Mouse (Mus musculus) hematopoietic stem cell, adult 5-6 weeks (primary cell): ENCODE results near the gene Cdc42bpb. TPM values are rescaled to one million over a fixed set of nuclear protein-coding genes. Genes with fewer than 3 reads are reported as not detected.

Experiments used
- ATAC-seq, 2 experiments: fragments of 125-278 bp in 1 of 2; replicated peaks in 1 of 2; 2 replicates each; pipeline ENCODE4 v1.8.0; 2016 to 2017; ENCODE audit warnings: inconsistent platforms in 2 of 2, mild to moderate bottlenecking in 2 of 2, moderate number of reproducible peaks in 2 of 2, low read depth in 1 of 2, moderate TSS enrichment in 1 of 2; ENCODE audit not compliant: low FRiP score in 2 of 2, poor library complexity in 2 of 2, severe bottlenecking in 2 of 2, insufficient read depth in 1 of 2, low TSS enrichment in 1 of 2
- total RNA-seq: library from RNA; stranded (forward); fragments of 172-1452, 232-1000 nt; gene quantifications from 2 replicates; pipeline ENCODE4 v1.2.3, GENCODE M21; 2017

Cdc42bpb gene
- total RNA-seq, 1 experiment from 2014 or later, result 8.0 TPM

- ATAC-seq, result peak; percentile 67 to 84
Measured at GRCm38 (mm10) chr12:111401454-111402184, 24.1 kb upstream of the Cdc42bpb start.

GRCm38 (mm10) chr12:111396997-111397396 is 19.5 kb upstream of the Cdc42bpb start:
- no peak for ATAC-seq

DNA sequence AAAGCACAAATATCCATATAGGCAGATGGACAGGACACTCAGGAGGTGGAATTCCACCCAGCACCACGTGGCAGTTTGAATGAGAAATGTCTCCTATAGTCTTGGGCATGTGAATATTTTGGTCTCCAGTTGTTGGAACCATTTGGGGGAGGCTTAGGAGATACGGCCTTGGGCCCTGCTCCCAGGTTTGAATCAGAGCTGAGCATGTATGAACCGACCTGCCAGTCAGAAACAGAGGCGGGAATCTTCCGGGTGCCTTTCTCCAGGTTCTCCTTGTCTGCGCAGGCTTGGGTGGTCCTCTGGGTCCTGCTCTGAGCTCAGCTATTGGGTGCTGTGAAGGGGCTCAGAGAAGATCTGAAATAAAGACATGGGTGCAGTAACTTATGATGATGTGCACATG is 16.5 kb upstream of the Cdc42bpb start:
- no peak for ATAC-seq

GRCm38 (mm10) chr12:111387146-111387545 is 9.6 kb upstream of the Cdc42bpb start:
- ATAC-seq, result no peak

DNA sequence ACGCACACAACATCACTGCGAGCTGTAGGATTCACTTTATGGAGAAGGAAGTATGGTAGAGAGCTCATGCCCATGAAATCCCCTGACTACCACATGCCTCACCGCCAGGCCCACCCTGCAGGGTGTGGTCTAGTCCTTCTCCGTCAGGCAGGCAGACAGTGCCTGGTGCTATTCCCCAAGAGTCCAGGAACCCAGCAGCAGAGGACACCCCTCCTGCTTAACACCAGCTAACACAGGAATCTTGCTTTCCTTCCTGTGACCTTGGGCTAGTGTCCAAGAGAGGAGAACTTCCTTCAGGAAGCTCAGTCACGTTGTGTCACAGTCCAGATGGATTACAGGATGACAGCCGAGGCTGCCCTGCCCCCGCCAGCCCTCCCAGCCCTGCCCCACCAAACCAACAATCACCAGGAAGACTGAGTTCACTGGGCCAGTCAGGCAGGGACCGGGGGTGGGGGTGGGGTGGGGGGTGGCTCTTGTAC is 9.2 kb upstream of the Cdc42bpb start:
- ATAC-seq, result peak in 1 of 2 experiments; percentile 68; a peak in 1 of 4 replicates

GRCm38 (mm10) chr12:111385883-111386641 is 8.5 kb upstream of the Cdc42bpb start:
- no peak for ATAC-seq

DNA sequence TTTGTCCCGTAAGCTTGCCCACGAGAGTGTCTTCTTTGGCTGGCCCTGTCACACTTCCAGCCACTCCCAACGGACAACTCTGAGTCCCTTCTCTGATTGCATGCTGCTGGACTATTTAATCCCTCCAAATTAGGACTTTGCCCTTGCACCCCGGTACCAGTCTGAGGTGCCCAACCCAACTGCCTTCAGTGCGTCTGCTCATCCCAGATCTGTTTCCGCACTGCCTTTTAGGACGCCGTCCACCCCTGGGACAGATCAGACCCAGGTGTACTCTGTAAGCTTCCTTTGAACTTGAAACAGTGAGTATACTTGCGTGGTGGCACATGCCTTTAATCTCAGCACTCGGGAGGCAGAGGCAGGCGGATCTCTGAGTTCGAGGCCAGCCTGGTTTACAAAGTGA is 1.3 kb upstream of the Cdc42bpb start:
- ATAC-seq, result no peak

- no peak for ATAC-seq
Measured at GRCm38 (mm10) chr12:111377986-111378490, 520 bp upstream of the Cdc42bpb start.

DNA sequence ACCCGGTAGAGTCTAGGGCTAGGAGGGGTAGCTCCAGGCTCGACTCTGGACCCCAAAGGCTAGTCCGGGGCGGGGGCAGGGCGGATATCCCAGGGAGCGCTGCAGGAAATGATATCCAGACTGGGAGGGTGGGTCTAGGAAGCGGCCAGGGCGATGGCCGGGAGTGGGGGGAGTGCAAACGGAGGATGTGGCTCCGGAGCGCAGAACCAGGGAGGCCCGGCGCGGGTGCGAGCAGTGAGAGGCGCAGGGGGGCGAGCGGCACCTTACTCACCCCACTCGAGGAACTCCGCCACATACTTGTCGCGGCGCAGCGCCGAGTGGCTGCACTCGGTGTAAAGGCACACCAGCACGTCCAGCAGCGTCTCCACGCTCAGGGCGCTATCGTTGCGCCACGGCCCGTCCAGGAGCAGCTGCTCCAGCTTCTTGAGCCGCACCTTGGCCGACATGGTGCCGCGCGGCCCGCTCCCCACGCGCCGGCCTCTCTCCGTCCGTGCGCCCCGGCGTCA is 639 bp downstream of the Cdc42bpb start:
- ATAC-seq, result 0 out of 4 replicates have a peak, but pooled peaks of 1 of the 2 experiments have one; percentile 26

DNA sequence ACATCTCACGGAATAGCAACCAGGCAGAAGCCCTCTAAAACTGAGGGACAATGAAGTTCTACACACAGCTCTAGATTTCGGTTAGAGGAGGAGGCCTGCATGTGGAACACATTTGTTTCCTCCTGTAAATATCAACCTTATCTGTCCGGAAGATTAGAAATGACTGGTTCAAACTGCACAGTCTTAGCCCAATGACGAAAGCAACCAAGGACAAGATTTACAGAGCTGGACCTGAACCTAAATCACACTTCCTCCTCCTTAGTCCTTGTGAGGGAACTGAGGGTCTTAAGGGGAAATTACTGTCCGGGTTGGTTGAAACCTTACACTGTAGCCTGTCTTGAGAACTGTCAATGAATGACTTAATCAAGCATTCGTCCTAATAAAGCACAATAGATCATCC is 1.5 kb downstream of the Cdc42bpb start:
- no peak; a peak in 1 of 4 replicates for ATAC-seq

DNA sequence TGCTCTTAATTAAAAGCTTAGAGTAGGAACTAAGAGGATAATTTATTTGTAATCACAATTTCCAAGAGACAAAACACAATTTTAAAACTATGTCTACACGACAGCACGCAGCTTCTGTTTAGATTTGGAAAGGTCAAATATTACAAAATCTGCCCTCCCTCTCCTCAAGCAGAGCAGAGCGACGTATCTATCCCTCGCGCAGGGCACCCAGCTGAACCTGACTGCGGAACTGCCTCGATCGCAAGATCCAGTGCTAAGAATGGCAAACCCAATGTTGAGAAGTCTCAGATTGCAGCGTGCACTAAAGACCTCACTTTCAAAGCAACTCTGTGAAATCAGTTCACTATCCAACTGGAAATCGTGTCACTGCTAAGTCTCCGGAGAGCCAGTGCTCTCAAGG is 2.0 kb downstream of the Cdc42bpb start:
- no peak for ATAC-seq

DNA sequence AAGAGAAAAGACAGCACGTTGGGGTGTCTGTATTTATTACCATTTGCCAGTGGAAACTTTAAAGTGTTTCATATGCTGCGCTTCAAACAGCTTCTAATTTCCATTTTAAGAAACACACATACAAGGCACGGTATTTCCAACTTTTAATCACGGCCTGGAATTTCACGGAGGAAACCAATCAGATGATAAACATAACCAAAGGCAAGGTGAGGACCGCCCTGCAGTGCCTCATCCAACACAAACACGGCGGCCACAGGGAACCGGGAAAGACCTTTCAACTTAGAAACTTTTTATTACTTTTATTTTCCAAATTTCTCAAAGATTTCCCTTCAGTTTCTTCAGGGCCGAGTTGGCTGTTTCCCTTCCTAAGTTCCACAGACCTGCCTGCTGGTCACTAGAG is 2.8 kb downstream of the Cdc42bpb start:
- ATAC-seq, result no peak

DNA sequence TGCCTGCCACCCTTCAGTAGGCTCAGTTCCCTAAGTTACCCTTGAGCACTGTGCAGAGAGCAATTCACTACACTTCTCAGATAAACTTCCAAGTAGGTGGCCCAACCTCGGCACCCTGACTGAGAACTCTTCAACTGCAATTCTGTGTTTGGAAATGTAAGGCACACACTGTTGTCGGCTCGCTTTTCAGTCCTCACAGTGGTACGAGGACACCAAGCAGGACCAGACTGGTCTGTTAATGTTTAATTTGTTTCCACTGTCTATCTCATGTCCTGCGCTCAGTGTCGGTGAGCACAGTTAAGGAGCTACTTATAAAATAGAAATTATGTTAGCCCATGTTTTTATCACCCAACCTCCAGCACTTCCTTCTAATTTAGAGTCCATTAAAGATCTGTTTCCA is 4.1 kb downstream of the Cdc42bpb start:
- ATAC-seq, result no peak

DNA sequence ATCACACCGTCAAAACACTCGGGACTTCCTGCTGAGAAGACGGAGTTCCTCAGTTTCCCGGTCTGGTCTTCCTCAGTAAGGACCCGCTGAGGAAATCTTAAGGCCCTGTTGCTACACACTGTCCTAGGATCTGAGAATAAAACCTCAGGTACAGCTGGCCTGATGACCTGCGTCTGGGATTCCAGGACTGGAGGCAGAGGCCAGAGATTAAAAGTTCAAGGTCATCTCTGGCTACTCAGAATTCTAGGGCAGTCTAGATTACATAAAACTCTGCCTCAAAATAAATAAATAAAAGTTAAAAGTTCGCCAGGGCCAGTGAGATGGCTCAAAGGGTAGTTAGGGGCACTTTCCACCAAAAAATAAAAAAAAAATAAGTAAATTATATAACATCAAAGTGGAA is 5.6 kb downstream of the Cdc42bpb start:
- no peak for ATAC-seq

GRCm38 (mm10) chr12:111370249-111370648 is 7.3 kb downstream of the Cdc42bpb start:
- ATAC-seq, result no peak

DNA sequence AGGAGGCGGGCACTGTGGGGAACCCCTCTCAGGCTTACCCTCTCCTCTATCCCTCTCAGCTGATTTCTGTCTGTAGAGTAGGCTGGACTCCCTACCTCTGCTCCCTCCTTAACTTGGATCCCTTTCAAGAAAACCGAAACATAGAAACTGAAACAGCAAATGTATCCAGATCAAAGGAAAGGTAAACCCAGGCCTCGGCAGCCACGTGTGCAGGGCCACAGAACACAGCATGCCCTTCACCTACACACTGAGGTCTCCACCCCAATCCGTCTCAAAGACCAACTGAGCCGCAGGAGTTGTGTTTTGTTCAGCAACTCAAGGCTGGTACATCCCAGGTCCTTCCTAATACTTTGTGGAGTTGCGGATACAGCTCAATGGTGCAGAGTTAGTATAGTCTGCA is 10.5 kb downstream of the Cdc42bpb start:
- ATAC-seq, result no peak

GRCm38 (mm10) chr12:111364234-111364633 is 13.3 kb downstream of the Cdc42bpb start:
- ATAC-seq, result no peak
